Mouse (Mus musculus) heart, postnatal 0 days (tissue): Measurements from ENCODE around the gene Adprm.

Source experiments
- CTCF ChIP-seq: IDR thresholded peaks from 2 replicates; pipeline ENCODE4 v1.5.1; 2016; ENCODE audit warnings: antibody characterized with exemption, control low read depth, low read depth
- EP300 ChIP-seq: IDR thresholded peaks from 2 replicates; pipeline ENCODE4 v1.6.1; 2016; ENCODE audit warnings: antibody characterized with exemption, low read depth

DNA sequence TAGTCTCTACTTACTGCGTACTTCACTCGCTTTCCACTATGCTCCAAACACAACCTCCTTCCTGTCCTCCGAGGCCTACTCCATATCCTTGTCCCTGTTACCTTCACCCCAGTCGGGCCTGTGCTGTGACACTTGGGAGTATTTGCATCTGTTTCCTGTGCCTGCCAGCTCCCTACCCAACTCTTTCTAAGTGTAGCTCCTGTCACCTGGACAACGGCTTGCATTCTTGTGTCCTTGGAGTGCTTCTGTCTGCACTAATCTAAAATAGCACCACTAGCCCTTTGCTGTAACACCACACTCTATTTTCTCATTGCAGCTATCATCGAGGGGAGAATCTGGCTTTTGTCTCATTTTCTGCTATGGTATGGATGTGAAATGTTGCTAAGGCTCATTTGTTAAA is 11.9 kb downstream of the Adprm start:
- TF ChIP-seq CTCF (no peak), EP300 (no peak)
